Mouse (Mus musculus) right cerebral cortex, postnatal 10 days (tissue): ENCODE data around the gene 1600012H06Rik.
"Not testable (repeated sequence)": the region's sequence is repeated elsewhere in the genome, so short reads cannot be mapped to it uniquely, and the experiment has no call there.

Experiments used
- DNase-seq, 2 experiments: peaks; one replicate each; pipeline ENCODE4 v3.0.0; 2021; ENCODE audit warnings: low spot score in 2 of 2

1600012H06Rik gene

GRCm38 (mm10) chr17:14943729-14944059 is 710 bp downstream of the 1600012H06Rik start:
- DNase-seq = peak in 1 of 2 experiments; percentile 61

- no peak for DNase-seq
These were observed 1.6 kb downstream of the 1600012H06Rik start for GRCm38 (mm10) chr17:14944551-14944950.

- DNase-seq = no peak
These were observed 6.3 kb downstream of the 1600012H06Rik start for GRCm38 (mm10) chr17:14949161-14949827.

GRCm38 (mm10) chr17:14953452-14953851 is 10.5 kb downstream of the 1600012H06Rik start:
- no peak for DNase-seq

GRCm38 (mm10) chr17:14958686-14959327 is 15.8 kb downstream of the 1600012H06Rik start:
- no peak for DNase-seq

- DNase-seq = peak; percentile 28 to 35
These were observed 17.0 kb downstream of the 1600012H06Rik start for GRCm38 (mm10) chr17:14959979-14960378.

GRCm38 (mm10) chr17:14960520-14960919 is 17.5 kb downstream of the 1600012H06Rik start:
- peak in 1 of 2 experiments; percentile 28 for DNase-seq

- peak in 1 of 2 experiments; percentile 47 for DNase-seq
These were observed 18.1 kb downstream of the 1600012H06Rik start, which contains the start of gene Phf10 for GRCm38 (mm10) chr17:14960951-14961556. TSS of gene Phf10 (minus strand) at chr17:14961273.

GRCm38 (mm10) chr17:14961557-14962154 is 18.7 kb downstream of the 1600012H06Rik start:
- DNase-seq = not testable (repeated sequence)

GRCm38 (mm10) chr17:14968373-14968913 is 25.5 kb downstream of the 1600012H06Rik start:
- DNase-seq = not testable (repeated sequence)

- DNase-seq = not testable (repeated sequence)
These were observed 34.9 kb downstream of the 1600012H06Rik start for GRCm38 (mm10) chr17:14977718-14978361.

GRCm38 (mm10) chr17:14978362-14979038 is 35.5 kb downstream of the 1600012H06Rik start, which contains the start of the genes 9030025P20Rik and Gm3417:
TSS of gene 9030025P20Rik (plus strand) at chr17:14978468.
TSS of gene Gm3417 (minus strand) at chr17:14978790.
- DNase-seq = not testable (repeated sequence)

- peak; percentile 9 to 21 for DNase-seq
These were observed 47.2 kb downstream of the 1600012H06Rik start for GRCm38 (mm10) chr17:14990116-14990702.

- DNase-seq = not testable (repeated sequence)
These were observed 49.6 kb downstream of the 1600012H06Rik start for GRCm38 (mm10) chr17:14992522-14993138.

GRCm38 (mm10) chr17:14993139-14993832 is 50.3 kb downstream of the 1600012H06Rik start:
- DNase-seq = not testable (repeated sequence)

GRCm38 (mm10) chr17:14994140-14994539 is 51.2 kb downstream of the 1600012H06Rik start:
- not testable (repeated sequence) for DNase-seq

- DNase-seq = not testable (repeated sequence)
These were observed 57.1 kb downstream of the 1600012H06Rik start for GRCm38 (mm10) chr17:15000047-15000446.

- DNase-seq = not testable (repeated sequence)
These were observed 66.1 kb downstream of the 1600012H06Rik start for GRCm38 (mm10) chr17:15009088-15009487.
